Mouse (Mus musculus) adrenal gland, adult 8-10 months (tissue): ENCODE results near the gene Smap1. TPM values are rescaled to one million over a fixed set of nuclear protein-coding genes. Genes with fewer than 3 reads are reported as not detected.

Experiments
- DNase-seq: peaks from one replicate; pipeline ENCODE4 v3.0.0; 2022
- total RNA-seq, 4 experiments: library from RNA; stranded (reverse); gene quantifications; 2 replicates each; pipeline ENCODE4 v1.2.4; 2022

Smap1 gene
- total RNA-seq, 4 experiments from 2014 or later, result 49.1 to 61.4 (median 52.3) TPM

DNA sequence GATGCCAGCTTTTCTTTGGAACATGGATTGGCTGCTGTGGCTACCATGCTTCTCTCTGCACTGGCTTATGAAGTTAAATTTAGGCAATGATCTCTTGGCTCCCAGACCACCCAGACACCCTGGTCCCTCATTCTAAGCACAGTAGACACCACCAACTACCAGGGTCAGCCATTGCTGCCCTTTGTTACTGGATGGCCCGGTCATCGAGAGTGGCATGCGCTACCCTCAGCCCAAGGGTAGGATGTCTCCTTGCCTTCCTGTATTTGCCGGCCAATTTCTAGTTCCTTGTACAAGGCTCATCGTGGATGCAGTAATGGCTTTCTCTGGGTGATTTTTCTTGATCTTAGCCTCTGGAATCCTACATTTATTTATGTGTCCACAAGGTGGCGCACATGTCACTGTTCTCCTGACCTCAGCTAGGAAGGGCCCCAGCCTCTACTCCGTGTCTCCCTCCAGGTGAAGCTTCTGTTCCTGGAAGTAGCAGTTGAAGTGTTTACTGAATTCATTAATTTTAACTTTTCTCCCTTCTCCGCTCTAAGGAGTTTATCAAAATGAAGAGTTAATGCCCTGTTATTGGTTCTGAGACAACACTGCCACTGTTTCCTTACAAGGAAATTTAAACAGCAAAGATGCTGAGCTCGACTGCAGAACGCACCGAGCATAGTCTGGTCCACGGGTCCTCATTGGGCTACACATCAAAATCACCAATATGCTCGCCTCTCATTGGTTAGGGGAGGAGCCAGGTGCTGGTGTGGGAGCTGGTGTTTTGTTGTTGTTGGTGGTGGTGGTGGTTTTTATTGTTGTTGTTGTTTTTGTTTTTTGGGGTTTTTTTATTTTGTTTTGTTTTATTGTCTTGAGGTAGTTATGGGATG lies 95.0 kb downstream of the Smap1 start:
- DNase-seq, result no peak

DNA sequence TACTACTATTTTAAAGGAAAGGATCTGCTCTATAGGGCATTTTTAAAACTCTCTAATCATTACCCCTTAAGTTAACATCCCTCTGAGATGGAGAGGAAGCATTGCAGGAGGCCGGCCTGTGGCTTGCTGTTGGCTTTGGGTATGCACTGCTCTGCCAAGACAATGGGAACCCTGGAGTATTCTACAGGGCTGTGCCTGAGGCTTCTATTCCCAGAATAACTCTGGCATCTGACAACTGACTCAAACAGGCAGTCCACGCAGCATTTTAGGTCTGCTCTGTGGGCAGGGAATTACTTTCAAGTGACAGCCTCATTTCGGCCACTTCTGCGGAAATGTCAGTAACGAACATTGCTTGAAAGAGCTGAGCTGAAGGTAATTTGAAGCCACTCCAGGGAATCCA lies 100.5 kb downstream of the Smap1 start:
- no peak for DNase-seq

DNA sequence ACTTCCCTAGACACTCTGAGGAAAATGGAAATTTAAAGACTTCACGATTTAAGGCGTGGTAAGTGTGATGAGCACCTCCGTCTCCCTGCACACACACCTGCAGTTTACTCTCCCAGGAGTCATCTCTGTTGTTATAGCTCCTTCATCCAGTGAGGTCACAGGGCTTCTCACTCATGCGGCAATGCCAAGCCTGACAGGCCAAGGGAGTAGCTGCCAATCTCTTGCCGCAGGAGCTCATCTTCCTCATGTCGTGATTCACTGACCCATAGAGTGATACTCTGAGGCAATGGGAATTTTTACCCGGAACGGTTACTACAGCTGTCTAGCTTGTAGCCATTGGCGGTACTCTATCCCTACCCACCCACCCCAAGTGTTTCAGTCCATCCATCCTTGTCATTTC lies 123.8 kb downstream of the Smap1 start:
- DNase-seq, result no peak

Other genes starting within 250 kb of the Smap1 start
- not detected for gene B3gat2, start 160.6 kb downstream of the Smap1 start, total RNA-seq
- gene Sdhaf4, start 83.3 kb upstream of the Smap1 start, total RNA-seq, result 10 to 100 TPM; 61.0 to 84.0 (median 67.3) TPM
- gene Fam135a, start 178.0 kb upstream of the Smap1 start, total RNA-seq, result 10 to 100 TPM; 17.6 to 32.0 (median 22.6) TPM